Mouse (Mus musculus): ENCODE data around the gene Nppc. TPM values are rescaled to one million over a fixed set of nuclear protein-coding genes. Genes with fewer than 3 reads are reported as not detected.

The Nppc gene
- polyA plus RNA-seq (2016; fragmentation: Nextera tagmentation; extraction: Ambion mirVana) = 1.5 and 1.7 TPM in 2 replicates

DNA sequence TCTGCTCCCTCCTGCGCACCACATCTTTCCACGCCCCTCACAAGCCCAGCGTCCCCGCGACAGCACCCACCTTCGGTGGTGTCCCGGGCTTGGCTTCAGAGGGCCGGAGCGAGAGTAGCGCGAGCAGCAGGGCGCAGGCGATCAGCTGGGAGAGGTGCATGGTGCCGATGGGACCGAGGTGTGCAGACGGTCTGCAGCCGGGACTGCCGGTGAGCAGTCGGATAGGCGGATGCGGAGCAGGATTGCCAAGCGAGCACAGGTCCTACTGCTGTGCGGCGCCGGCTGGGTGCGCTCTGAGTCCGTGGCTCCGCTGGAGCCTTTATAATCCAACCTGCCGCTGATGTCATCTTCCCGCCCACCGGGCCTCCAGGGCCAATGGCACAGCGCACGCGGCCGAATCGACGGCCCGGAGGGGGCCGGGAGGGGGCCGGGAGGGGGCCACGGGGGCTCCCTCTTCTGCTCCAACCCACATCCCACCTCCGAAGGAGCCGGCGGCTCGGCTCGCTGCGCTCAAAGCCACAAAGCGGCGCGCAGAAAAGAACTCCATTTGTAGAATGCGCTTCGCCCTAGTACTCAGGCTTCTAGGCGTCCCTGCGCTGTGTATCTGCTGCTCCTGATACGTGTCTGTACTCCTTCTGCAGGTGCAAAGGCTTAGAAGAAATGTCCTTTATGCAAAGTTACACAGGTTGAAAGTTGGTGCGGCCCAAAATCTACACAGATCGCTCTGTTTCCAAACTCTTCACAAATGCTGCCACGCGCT, at the start of gene Nppc:
TSS of gene Nppc (minus strand) at position 293 of the 760 bp plus-strand sequence.
- peak; percentile 86 for ATAC-seq (ENCODE audit: insufficient number of reproducible peaks, insufficient read depth, low FRiP score, low TSS enrichment, low read depth)
- Histone ChIP-seq H3K4me3 (replicated peaks) (peak within 1 kb of the TSS; percentile 51), H3K4me1 (replicated peaks) (peaks cover 18% of the 10 kb centered on the region), H3K9ac (replicated peaks) (peak within 1 kb of the TSS; percentile 50), H3K9me3 (no peaks in the 10 kb centered on the region), H3K27ac (no peak within 1 kb of the TSS), H3K4me2 (peak within 1 kb of the TSS; percentile 96), H3K36me3 (no peaks in the 10 kb centered on the region), H3K27me3 (peaks cover 67% of the 10 kb centered on the region)
- 4% methylated on average over 58 of the region's 59 CpGs for WGBS

DNA sequence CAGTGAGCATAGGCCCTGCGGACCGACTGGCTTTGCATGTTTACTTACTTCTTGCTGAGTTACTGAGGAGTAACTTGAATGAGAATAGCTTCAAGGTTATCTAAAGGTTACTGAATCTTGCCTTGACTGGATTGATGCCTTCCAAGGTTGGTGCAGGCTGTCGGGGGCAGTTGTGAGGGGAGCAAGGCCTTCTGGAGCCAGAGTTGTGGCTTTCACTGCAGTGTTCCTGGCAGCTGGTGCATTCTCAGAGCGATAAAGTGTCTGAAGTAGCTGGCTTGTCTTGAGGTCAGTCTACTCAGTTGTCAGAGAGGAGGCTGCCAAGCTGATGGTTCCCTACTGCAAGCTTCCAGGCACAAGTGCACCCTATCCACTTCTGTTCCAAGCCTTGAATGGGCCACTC, 49.0 kb upstream of the Nppc start:
- Histone ChIP-seq H3K9ac (replicated peaks) (no peak overlapping the region), H3K9me3 (no peaks in the 10 kb centered on the region), H3K4me3 (replicated peaks) (no peak overlapping the region), H3K4me1 (replicated peaks) (no peaks in the 10 kb centered on the region), H3K36me3 (no peaks in the 10 kb centered on the region), H3K27me3 (no peaks in the 10 kb centered on the region), H3K27ac (no peak overlapping the region), H3K4me2 (no peak overlapping the region)
- 88% methylated on average over 4 of the region's 4 CpGs for WGBS
- no peak for ATAC-seq (ENCODE audit: insufficient number of reproducible peaks, insufficient read depth, low FRiP score, low TSS enrichment, low read depth)

DNA sequence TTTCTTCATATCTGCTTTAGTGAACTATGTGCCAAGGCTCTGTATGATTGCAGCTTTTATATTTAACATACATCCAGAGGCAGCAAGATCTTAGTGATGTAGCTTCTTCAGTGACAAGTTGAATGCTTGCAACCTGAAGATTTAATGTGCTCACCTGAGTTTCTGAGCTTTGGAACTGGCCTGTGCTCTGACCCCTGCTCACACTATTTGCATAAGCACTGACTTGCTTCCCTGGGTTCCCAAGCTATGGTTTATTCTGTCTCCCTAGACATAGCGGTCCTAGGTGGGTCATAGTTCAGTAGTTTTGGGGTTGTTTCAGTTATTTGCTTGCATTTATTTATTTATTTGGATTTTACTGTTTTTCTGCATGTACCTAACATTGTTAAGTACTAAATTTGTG, 47.8 kb upstream of the Nppc start:
- H3K4me1 ChIP-seq (replicated peaks) = no peaks in the 10 kb centered on the region
- H3K4me3 ChIP-seq (replicated peaks) = no peak overlapping the region
- H3K9me3 ChIP-seq = no peaks in the 10 kb centered on the region
- H3K27me3 ChIP-seq = no peaks in the 10 kb centered on the region
- WGBS = 85% methylated on average over 1 of the region's 1 CpGs
- no peak for ATAC-seq (ENCODE audit: insufficient number of reproducible peaks, insufficient read depth, low FRiP score, low TSS enrichment, low read depth)
- no peaks in the 10 kb centered on the region for H3K36me3 ChIP-seq
- H3K4me2 ChIP-seq = no peak overlapping the region
- no peak overlapping the region for H3K27ac ChIP-seq
- H3K9ac ChIP-seq (replicated peaks) = no peak overlapping the region

DNA sequence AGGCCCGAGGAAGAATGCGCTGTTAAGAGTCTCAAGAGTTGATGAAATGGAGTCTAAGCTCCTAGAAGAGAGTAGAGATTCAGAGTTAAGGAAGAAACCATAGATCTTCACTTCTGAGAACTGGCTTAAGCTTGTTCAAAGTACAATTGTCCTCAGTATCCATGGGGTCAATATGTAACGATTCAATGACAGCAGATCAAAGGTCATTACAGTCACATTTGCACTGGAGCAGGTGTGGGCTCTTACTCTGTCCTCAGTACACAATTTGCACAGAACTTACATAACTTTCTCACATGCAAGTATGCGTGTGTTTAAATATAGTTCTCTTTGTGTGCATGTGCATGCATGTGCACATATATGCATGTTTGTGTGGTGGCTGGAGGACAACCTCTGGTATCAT, 42.7 kb upstream of the Nppc start:
- no peaks in the 10 kb centered on the region for H3K36me3 ChIP-seq
- H3K4me3 ChIP-seq (replicated peaks) = no peak overlapping the region
- no peak overlapping the region for H3K27ac ChIP-seq
- ATAC-seq (ENCODE audit: insufficient number of reproducible peaks, insufficient read depth, low FRiP score, low TSS enrichment, low read depth) = no peak
- no peaks in the 10 kb centered on the region for H3K9me3 ChIP-seq
- H3K4me2 ChIP-seq = no peak overlapping the region
- H3K27me3 ChIP-seq = no peaks in the 10 kb centered on the region
- H3K4me1 ChIP-seq (replicated peaks) = no peaks in the 10 kb centered on the region
- 88% methylated on average over 4 of the region's 4 CpGs for WGBS
- no peak overlapping the region for H3K9ac ChIP-seq (replicated peaks)

DNA sequence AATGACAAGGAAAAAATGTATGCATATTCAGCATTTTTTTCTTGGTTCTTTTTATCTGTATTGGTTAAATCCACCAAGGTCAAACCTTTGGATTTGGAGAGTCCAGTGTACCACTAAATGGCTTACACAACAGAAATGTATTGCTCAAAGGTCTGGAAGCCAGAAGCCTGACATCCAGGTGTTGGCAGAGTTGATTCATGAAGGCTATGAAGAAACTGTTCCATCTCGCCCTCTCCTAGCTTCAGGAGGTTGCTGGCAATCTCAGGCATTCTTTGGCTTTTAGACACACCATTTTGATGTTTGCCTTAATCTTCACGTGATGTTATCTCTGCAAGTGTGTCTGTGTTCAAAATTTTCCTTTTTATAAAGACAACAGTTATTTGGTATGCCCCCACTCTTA, 41.7 kb upstream of the Nppc start:
- no peak overlapping the region for H3K27ac ChIP-seq
- no peak overlapping the region for H3K4me3 ChIP-seq (replicated peaks)
- H3K9me3 ChIP-seq = no peaks in the 10 kb centered on the region
- no peak overlapping the region for H3K4me2 ChIP-seq
- no peak overlapping the region for H3K9ac ChIP-seq (replicated peaks)
- ATAC-seq (ENCODE audit: insufficient number of reproducible peaks, insufficient read depth, low FRiP score, low TSS enrichment, low read depth) = no peak
- no peaks in the 10 kb centered on the region for H3K27me3 ChIP-seq
- 84% methylated on average over 2 of the region's 2 CpGs for WGBS
- no peaks in the 10 kb centered on the region for H3K4me1 ChIP-seq (replicated peaks)
- no peaks in the 10 kb centered on the region for H3K36me3 ChIP-seq

DNA sequence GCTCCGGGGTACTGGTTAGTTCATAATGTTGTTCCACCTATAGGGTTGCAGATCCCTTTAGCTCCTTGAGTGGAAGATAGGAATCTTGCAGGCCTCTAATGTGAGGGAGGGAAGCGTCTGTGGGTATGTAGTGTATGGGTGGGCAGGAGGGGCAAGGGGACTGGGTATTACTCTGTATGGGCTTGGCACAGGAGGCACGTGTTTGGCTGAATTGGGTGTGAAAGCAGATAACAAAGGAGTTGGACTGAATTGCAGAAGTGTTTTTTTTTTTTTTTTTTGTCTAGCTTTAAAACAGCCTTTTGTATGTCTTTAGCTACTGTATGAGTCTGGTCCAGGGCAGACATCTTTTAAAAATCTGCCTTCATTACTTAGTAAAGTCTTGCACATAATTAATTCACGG, 39.2 kb upstream of the Nppc start:
- 90% methylated on average over 4 of the region's 4 CpGs for WGBS

DNA sequence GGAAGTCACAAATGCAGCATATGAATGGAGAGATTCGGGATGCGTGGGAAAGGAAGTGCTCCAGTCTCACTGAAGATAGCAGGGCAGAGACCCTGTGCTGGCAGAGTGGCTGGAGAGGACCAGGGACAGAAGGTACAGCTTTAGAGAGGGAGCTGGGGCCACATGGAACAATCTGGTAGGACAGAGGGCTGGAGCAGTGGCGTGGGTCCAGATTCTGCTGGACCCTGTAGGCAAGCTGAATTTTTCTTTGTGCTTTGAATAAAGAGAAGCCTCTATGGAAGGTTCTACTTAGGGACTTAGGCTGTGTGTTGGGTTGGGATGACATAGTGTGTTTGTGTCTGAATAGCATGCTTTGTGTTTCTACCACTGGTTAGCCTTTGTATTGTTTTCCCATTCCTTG, 35.1 kb upstream of the Nppc start:
- Histone ChIP-seq H3K27me3 (no peaks in the 10 kb centered on the region), H3K4me2 (no peak overlapping the region), H3K9ac (replicated peaks) (no peak overlapping the region), H3K36me3 (no peaks in the 10 kb centered on the region), H3K4me1 (replicated peaks) (peaks cover 11% of the 10 kb centered on the region), H3K27ac (no peak overlapping the region), H3K9me3 (no peaks in the 10 kb centered on the region), H3K4me3 (replicated peaks) (no peak overlapping the region)
- ATAC-seq (ENCODE audit: insufficient number of reproducible peaks, insufficient read depth, low FRiP score, low TSS enrichment, low read depth) = no peak
- WGBS = 93% methylated on average over 3 of the region's 3 CpGs

More for the DNA sequence above, 39.2 kb upstream of the Nppc start:
- H3K9ac ChIP-seq (replicated peaks) = no peak overlapping the region
- no peak for ATAC-seq (ENCODE audit: insufficient number of reproducible peaks, insufficient read depth, low FRiP score, low TSS enrichment, low read depth)
- no peaks in the 10 kb centered on the region for H3K27me3 ChIP-seq
- no peaks in the 10 kb centered on the region for H3K36me3 ChIP-seq
- no peak overlapping the region for H3K4me2 ChIP-seq
- H3K4me1 ChIP-seq (replicated peaks) = peaks cover 6% of the 10 kb centered on the region
- no peaks in the 10 kb centered on the region for H3K9me3 ChIP-seq
- H3K4me3 ChIP-seq (replicated peaks) = no peak overlapping the region
- no peak overlapping the region for H3K27ac ChIP-seq

DNA sequence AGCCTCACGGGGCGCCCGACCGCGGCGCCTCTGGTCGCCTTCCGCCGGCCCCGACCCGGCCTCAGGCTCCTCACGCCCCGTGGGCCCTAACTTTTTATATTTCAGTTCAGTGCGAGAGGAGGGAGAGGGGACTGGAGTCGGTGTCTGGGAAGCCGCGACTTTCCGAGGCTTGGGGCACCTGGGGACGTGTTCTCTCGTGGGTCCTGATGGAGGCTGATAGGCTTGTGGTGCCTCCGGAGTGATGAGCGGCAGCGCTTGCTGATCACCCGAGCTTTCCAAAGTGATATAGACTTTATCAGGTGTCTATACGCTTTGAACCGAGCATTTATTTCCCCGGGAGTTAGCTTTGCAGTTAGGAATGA, 33.6 kb upstream of the Nppc start:
- peak; percentile 70; the same call in 1 of the 2 replicates for ATAC-seq (ENCODE audit: insufficient number of reproducible peaks, insufficient read depth, low FRiP score, low TSS enrichment, low read depth)
- under 1% methylated on average over 27 of the region's 27 CpGs for WGBS

DNA sequence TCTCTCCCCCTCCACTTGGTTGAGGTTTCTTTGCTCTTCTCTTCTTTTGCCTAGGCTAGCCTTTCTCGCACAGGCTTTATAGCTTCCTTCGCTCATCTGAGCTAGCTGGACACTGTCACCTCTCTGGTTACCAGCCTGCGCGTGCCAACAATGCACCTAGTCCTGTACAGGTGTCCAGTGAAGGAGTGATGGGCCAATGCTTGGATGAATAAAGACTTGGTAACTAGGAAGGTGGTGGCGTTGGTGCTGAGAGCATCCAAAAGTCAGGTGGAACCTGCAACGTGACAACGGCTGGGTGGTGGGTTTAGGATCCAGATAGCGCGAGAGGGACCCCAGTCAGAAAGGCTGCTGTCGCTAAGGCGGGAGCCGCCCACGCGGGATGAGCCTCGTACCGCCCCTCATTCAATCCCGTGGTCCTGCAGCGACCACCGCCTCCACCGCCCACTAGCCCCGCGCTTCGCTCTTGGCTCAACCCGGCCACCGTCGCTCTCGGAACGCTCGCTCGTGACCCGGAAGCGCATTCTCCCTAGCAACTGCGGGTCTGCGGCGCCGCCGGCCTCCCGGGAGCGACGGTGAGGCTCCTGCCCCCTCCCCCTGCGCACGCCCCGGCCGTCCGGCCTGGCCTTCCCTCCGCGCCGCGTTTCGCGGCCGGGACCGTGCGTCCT, 33.1 kb upstream of the Nppc start, which contains the start of gene Dis3l2:
TSS of gene Dis3l2 (plus strand) at position 509 of the 665 bp plus-strand sequence.
- Histone ChIP-seq H3K27me3 (no peaks in the 10 kb centered on the region), H3K9me3 (no peaks in the 10 kb centered on the region), H3K4me2 (peak within 1 kb of the TSS; percentile 78), H3K9ac (replicated peaks) (peak within 1 kb of the TSS; percentile 92), H3K4me3 (replicated peaks) (peak within 1 kb of the TSS; percentile 92), H3K4me1 (replicated peaks) (peaks cover 11% of the 10 kb centered on the region), H3K36me3 (no peaks in the 10 kb centered on the region), H3K27ac (peak within 1 kb of the TSS; percentile 90)
- ATAC-seq (ENCODE audit: insufficient number of reproducible peaks, insufficient read depth, low FRiP score, low TSS enrichment, low read depth) = peak; percentile 85
- WGBS = 2% methylated on average over 53 of the region's 54 CpGs

More for the DNA sequence above, 33.6 kb upstream of the Nppc start:
- Histone ChIP-seq H3K4me2 (peak overlapping the region; percentile 78), H3K27ac (peak overlapping the region; percentile 90), H3K4me3 (replicated peaks) (peak overlapping the region; percentile 92), H3K9me3 (no peaks in the 10 kb centered on the region), H3K9ac (replicated peaks) (peak overlapping the region; percentile 92), H3K36me3 (no peaks in the 10 kb centered on the region), H3K27me3 (no peaks in the 10 kb centered on the region), H3K4me1 (replicated peaks) (peaks cover 11% of the 10 kb centered on the region)

DNA sequence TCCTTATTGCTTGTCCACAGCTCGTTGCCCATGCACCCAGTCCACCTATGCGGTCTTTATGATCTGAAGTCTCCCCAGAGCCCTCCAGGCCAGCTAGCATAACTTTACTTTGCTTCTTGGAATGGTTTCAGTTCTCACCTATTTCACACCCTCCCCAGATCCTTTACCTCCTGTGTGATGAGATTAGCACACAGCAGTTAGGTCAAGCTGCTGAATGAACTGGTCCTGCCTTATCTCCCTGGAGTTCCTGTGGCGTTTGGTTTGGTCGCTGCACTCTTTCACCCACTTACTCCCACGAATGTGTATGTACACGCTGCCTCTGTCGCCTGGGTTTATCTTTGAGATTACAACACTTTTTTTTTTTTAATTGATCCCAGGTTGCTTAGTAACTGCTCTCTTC, 30.0 kb upstream of the Nppc start:
- Histone ChIP-seq H3K4me2 (no peak overlapping the region), H3K36me3 (no peaks in the 10 kb centered on the region), H3K27ac (no peak overlapping the region), H3K4me1 (replicated peaks) (peaks cover 10% of the 10 kb centered on the region), H3K9me3 (no peaks in the 10 kb centered on the region), H3K4me3 (replicated peaks) (no peak overlapping the region), H3K9ac (replicated peaks) (no peak overlapping the region), H3K27me3 (no peaks in the 10 kb centered on the region)
- WGBS = 72% methylated on average over 7 of the region's 7 CpGs
- no peak for ATAC-seq (ENCODE audit: insufficient number of reproducible peaks, insufficient read depth, low FRiP score, low TSS enrichment, low read depth)

DNA sequence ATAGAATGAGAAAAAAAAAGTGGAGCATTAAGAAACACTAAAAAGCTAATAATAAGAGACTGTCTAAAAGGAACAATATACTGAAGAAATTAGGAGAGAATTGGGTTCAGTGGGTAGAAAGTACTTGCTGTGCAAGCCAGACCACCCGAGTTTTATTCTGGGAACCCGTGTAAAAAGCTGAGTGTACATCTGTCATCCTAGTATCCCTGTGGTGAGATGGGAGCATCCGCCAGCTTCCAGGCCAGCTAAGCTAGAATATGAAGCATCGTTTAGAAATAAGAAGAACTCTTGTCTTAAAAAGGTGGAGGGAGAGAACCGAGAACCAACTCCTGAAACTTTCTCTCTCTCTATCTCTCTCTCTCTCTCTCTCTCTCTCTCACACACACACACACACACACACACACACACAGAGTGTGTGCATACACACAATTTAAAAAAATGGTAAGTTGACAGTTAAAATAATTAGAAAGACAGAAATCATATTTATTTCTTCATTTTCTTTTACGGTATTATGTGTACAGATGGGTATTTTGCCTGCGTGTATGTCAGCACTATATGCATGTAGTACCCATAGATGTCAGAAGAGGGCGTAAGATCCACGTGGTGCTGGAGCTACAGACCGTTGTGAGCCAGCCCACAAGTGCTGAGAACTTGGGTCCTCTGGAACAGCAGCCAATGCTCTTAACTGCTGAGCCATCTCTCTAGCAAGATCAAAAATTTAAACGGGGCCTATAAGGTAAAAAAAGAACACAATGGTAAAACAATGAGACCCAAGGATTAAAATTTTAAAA, 29.2 kb upstream of the Nppc start:
- Histone ChIP-seq H3K27me3 (no peaks in the 10 kb centered on the region), H3K9me3 (no peaks in the 10 kb centered on the region), H3K36me3 (no peaks in the 10 kb centered on the region), H3K9ac (replicated peaks) (no peak overlapping the region), H3K4me1 (replicated peaks) (peaks cover 5% of the 10 kb centered on the region), H3K4me2 (no peak overlapping the region), H3K27ac (no peak overlapping the region), H3K4me3 (replicated peaks) (no peak overlapping the region)
- WGBS = 68% methylated on average over 11 of the region's 11 CpGs
- no peak for ATAC-seq (ENCODE audit: insufficient number of reproducible peaks, insufficient read depth, low FRiP score, low TSS enrichment, low read depth)

All from limb, embryonic 12.5 days (tissue).